Mouse (Mus musculus) monocyte, adult 5-6 weeks (primary cell): ENCODE data around the gene Robo4. TPM values are rescaled to one million over a fixed set of nuclear protein-coding genes. Genes with fewer than 3 reads are reported as not detected.

Experiments
- ATAC-seq: fragments of 153-309, 156-312 bp; replicated peaks from 2 replicates; pipeline ENCODE4 v1.8.0; 2017; ENCODE audit warnings: mild to moderate bottlenecking; ENCODE audit not compliant: low TSS enrichment, insufficient number of reproducible peaks, severe bottlenecking, poor library complexity, low FRiP score
- total RNA-seq: library from RNA; stranded (forward); fragments of 200-1000, 200-491, 200-594 nt; gene quantifications from 3 replicates; pipeline ENCODE4 v1.2.3, GENCODE M21; 2017

Gene Robo4
- total RNA-seq, 1 experiment from 2014 or later: not detected

- no peak for ATAC-seq
Measured at GRCm38 (mm10) chr9:37435616-37436015, 33.9 kb downstream of the Robo4 start.

GRCm38 (mm10) chr9:37437772-37438735 lies 36.4 kb downstream of the Robo4 start:
- no peak for ATAC-seq

GRCm38 (mm10) chr9:37452401-37452800 lies 50.7 kb downstream of the Robo4 start:
- ATAC-seq: no peak

GRCm38 (mm10) chr9:37453328-37453727 lies 51.6 kb downstream of the Robo4 start:
- ATAC-seq: no peak

GRCm38 (mm10) chr9:37454011-37454492 lies 52.4 kb downstream of the Robo4 start:
- ATAC-seq: no peak

- no peak for ATAC-seq
Measured at GRCm38 (mm10) chr9:37454991-37455390, 53.3 kb downstream of the Robo4 start.

- ATAC-seq: no peak
Measured at GRCm38 (mm10) chr9:37455868-37456267, 54.2 kb downstream of the Robo4 start.

- no peak for ATAC-seq
Measured at GRCm38 (mm10) chr9:37456481-37456910, 54.8 kb downstream of the Robo4 start.

GRCm38 (mm10) chr9:37457151-37457550 lies 55.5 kb downstream of the Robo4 start:
- no peak for ATAC-seq

- ATAC-seq: no peak
Measured at GRCm38 (mm10) chr9:37459665-37460042, 58.0 kb downstream of the Robo4 start.

- ATAC-seq: no peak; the same call in 1 of the 2 replicates
Measured at GRCm38 (mm10) chr9:37460043-37460960, 58.6 kb downstream of the Robo4 start.

- no peak for ATAC-seq
Measured at GRCm38 (mm10) chr9:37460961-37461340, 59.3 kb downstream of the Robo4 start.

- no peak for ATAC-seq
Measured at GRCm38 (mm10) chr9:37461571-37461970, 59.9 kb downstream of the Robo4 start.

- ATAC-seq: no peak
Measured at GRCm38 (mm10) chr9:37462764-37463163, 61.1 kb downstream of the Robo4 start.

Other genes with a start within 250 kb of the Robo4 start
- gene Tmem218, start 193.7 kb upstream of the Robo4 start, total RNA-seq: 0.86 to 4.0 TPM (median 2.0 TPM) in 3 replicates
- gene Slc37a2, start 146.2 kb upstream of the Robo4 start, total RNA-seq: 2.0 to 10.9 TPM (median 3.3 TPM) in 3 replicates
- gene Ccdc15, start 53.5 kb upstream of the Robo4 start, total RNA-seq: 2.0 to 13.8 TPM (median 2.8 TPM) in 3 replicates
- not detected in 3 replicates for gene Hepacam, start 34.5 kb upstream of the Robo4 start, total RNA-seq
- not detected in 3 replicates for gene Robo3, start 31.3 kb downstream of the Robo4 start, total RNA-seq
- 20.9 to 44.1 TPM (median 28.5 TPM) in 3 replicates for gene Msantd2, start 87.4 kb downstream of the Robo4 start, total RNA-seq
- 3.2 TPM in 1 of 3 replicates, not detected in the others for gene Esam, start 126.2 kb downstream of the Robo4 start, total RNA-seq
- not detected in 3 replicates for gene Vsig2, start 137.4 kb downstream of the Robo4 start, total RNA-seq
- gene Nrgn, start 151.0 kb downstream of the Robo4 start, total RNA-seq: 6.3 to 35.0 TPM (median 6.9 TPM) in 3 replicates
- gene Siae, start 153.8 kb downstream of the Robo4 start, total RNA-seq: 4.1 to 10.4 TPM (median 4.7 TPM) in 3 replicates
- gene Spa17, start 211.8 kb downstream of the Robo4 start, total RNA-seq: 1.3 to 3.3 TPM in 2 of 3 replicates, not detected in the other